Mouse (Mus musculus) testis, adult 2 months (tissue): ENCODE measurements at regions not wholly inside any gene's neighbourhood (a gene's known extent, or its start where the extent isn't known, plus 50 kb on each side); places are given as distances from the start of the nearest gene placed in this dataset.

ENCODE experiments used
- CTCF ChIP-seq: fragments of 200-500 bp; IDR thresholded peaks from 2 replicates; pipeline ENCODE4 v1.5.1; 2012; ENCODE audit warnings: low read depth, mild to moderate bottlenecking, inconsistent platforms, low read length, moderate library complexity; ENCODE audit not compliant: control insufficient read depth, insufficient read depth, insufficient replicate concordance
- POLR2A ChIP-seq: fragments of 200-500 bp; IDR thresholded peaks from 2 replicates; pipeline ENCODE4 v1.6.1; 2012; ENCODE audit warnings: low read depth, mild to moderate bottlenecking, inconsistent platforms, low read length, moderate library complexity; ENCODE audit not compliant: control insufficient read depth

DNA sequence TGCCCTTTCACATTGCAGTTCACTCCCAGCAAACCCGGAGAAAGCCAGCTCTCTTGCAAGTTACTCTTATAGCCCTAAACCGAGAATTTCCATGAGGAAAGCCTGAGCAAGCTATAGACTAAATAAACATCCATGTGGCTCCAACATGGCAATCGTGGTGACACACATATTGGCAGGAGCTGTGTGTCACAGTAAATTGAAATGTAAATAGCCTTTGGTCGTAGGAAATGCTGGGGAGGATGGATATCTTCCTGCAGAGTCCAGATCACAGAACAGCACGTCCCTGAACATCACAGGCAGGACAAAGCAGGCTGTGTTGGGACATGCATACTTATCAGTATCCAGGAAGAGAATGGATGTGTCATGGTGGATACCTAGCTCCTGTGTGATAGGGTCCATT lies 59.3 kb upstream of the Elmo1 start:
- TF ChIP-seq CTCF: no peak
- TF ChIP-seq POLR2A: no peak
